Mouse (Mus musculus) bone marrow, adult 2 months (tissue): Measurements from ENCODE around the gene Ramp2.

Source experiments
- CTCF ChIP-seq: fragments of 200-500 bp; IDR thresholded peaks from 2 replicates; pipeline ENCODE4 v1.5.1; 2011; ENCODE audit warnings: low read length, control low read depth; ENCODE audit not compliant: control insufficient read depth, insufficient read depth
- POLR2A ChIP-seq: fragments of 200-500 bp; IDR thresholded peaks from 2 replicates; pipeline ENCODE4 v1.6.1; 2011; ENCODE audit warnings: low read depth, mild to moderate bottlenecking, control low read depth, low read length, borderline replicate concordance; ENCODE audit not compliant: control insufficient read depth

DNA sequence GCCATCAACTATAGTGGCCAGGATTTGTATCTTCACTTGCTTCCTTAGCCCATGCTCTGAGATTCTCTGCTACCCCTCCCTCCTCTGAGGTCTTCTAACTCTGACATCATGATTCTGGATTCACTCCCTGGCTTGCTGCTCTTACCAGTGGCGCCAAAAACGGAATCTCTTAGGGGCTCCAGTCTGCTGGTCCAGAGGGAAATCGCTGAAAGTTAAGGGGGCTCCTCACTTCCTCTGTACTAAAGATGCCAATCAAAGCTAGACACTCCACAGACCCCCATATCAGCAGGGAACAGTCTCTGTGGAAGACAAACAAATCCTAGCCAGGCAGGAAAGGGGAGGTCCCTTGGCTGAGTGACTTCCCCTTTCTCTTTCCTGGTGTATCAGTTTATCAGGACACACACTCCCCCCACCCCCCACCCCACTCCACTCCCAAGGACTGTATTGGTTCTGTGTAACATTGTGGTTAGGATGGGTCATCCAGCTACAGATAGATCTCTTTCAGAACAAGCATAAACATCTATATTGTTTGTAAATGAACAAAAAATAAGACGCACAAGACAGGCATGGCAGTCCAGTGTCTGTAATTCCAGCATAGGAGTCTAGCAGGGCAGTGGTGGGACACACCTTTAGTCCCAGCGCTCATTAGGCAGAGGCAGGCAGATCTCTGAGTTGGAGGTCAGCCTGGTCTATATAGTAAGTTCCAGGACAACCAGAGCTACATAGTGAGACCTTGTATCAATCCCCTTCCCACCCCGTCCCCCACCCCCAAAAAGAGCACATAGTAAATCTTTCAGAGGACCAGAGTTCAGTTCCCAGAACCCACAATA is 13.6 kb upstream of the Ramp2 start:
- no peak for TF ChIP-seq CTCF
- no peak for TF ChIP-seq POLR2A
